Mouse (Mus musculus) cortical plate, adult 2 months (tissue): ENCODE results near the gene Gpatch2l.

Source experiments
- CTCF ChIP-seq: fragments of 200-500 bp; IDR thresholded peaks from 2 replicates; pipeline ENCODE4 v1.5.1; 2011; ENCODE audit warnings: mild to moderate bottlenecking, control low read depth, low read length; ENCODE audit not compliant: insufficient read depth; ENCODE audit errors: extremely low read depth
- POLR2A ChIP-seq: fragments of 200-500 bp; IDR thresholded peaks from 2 replicates; pipeline ENCODE4 v1.6.1; 2011; ENCODE audit warnings: mild to moderate bottlenecking, low read length, control low read depth; ENCODE audit not compliant: insufficient read depth; ENCODE audit errors: extremely low read depth

DNA sequence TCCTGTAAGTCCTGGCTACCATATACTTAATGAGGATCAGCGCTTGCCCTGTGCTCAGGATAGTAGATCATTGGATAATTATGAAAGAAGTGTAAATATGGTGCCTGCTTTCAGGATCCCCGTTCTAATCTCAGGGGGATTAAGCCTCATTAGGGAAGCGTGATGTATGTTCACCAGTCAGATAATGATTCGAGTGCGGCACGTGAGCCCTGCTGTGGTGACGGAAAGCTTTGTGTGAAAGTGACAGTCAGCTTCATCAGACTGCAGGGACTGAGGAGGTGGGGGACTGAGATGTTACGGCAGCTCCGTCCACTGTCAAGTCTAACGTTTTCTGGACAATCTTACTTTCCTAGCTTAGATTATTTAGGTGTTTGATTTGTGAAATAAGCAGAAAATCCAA is 38.3 kb downstream of the Gpatch2l start:
- no peak for TF ChIP-seq POLR2A
- TF ChIP-seq CTCF = no peak
